Mouse (Mus musculus) Patski (cell line): ENCODE measurements at regions not wholly inside any gene's neighbourhood (a gene's known extent, or its start where the extent isn't known, plus 50 kb on each side); places are given as distances from the start of the nearest gene placed in this dataset.

Source experiments
- ATAC-seq: fragments of 100-300 bp; one replicate; pipeline ENCODE4 v1.8.0; 2021
- CTCF ChIA-PET: fragments of 350-600 bp; sonication (Branson Sonifier 250); formaldehyde crosslinking; loops from one replicate; lab custom pipeline; 2022; ENCODE audit warnings: inconsistent platforms; lab: Charles Lee
- POLR2A ChIA-PET: fragments of 350-600 bp; sonication (Branson Sonifier 250); formaldehyde crosslinking; loops from one replicate; lab custom pipeline; 2022; ENCODE audit warnings: antibody characterized with exemption, inconsistent platforms; lab: Charles Lee
- DNase-seq: peaks from one replicate; pipeline ENCODE4 v3.0.0-alpha.2; 2011; ENCODE audit warnings: low read depth, low spot score
- H3K27me3 ChIP-seq: fragments of 371-371 bp; one replicate; pipeline ENCODE4 v1.5.1; 2021
- CTCF ChIP-seq: fragments of 100-300 bp; IDR thresholded peaks from one replicate; pipeline ENCODE4 v1.5.1; 2021
- in situ Hi-C: fragments of 300-500 bp; cut with MboI; formaldehyde crosslinking; loops from 3 replicates; pipeline ENCODE4 v1.11.1; 2018; ENCODE audit warnings: low pct_unique_long_range_greater_than_20kb, mixed read lengths

DNA sequence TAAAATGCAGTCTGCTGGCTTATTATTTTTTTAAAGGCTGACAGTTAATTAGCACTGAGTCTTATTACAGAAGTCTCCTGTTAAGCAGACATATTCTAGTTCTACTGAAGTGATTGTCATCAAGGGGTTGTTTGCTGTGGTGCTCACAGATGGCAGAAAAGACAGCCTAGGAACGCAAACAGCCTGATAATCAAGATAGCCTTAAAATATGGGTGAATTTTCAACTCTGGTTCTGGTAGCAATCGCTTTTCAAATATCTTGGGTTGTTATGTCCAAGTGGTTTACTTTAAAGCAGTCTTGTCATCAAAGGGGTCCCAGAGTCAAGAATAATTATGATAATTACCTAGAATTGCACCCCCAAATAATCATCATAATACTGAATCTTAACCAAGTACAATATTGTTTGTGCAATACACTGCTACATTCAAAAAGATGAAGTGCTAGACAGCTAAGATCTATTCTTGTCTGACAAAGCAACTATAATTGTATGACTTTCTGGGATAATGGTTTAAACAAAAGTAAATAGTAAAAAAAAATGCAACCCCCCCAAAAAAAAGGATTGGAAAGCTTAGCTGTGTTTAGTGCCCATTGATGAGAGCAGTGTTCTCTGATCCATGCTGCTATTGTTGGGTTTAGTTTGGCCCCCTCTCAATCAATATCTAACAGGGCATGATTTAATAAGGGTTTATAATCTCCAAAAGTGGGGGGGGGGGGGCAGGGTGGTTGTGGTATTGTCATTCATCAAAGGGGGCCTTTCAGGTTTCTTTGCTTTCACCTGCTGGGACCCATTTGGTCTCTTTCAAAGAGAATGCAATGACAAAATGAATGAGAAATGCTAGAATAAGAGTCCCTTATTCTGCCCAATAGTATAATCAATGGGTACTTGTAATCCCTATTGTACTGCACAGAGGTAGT, 437.4 kb upstream of the Ccnh start:
- ATAC-seq (no peak), DNase-seq (no peak)
- no peak for TF ChIP-seq CTCF
- in situ Hi-C loops = no loop called here
- POLR2A ChIA-PET = no interaction called here
- peaks cover 65% of the 10 kb centered on the region for H3K27me3 ChIP-seq
- CTCF ChIA-PET = no interaction called here

DNA sequence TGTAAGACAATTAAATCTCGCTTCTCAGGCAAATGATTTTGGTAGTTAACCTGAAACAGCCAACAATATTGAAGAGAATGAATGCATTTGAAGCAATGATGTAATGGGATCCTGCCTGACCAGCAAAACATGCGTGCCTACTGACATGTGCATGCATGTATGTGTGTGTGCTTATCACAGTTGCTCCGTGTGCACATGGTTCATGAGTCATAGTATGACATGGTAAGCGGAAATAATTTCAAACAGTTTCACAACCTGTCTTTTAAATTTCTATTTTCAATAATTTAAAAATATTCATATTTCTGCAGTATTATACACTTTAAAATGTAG, 436.8 kb upstream of the Ccnh start:
- POLR2A ChIA-PET = no interaction called here

DNA sequence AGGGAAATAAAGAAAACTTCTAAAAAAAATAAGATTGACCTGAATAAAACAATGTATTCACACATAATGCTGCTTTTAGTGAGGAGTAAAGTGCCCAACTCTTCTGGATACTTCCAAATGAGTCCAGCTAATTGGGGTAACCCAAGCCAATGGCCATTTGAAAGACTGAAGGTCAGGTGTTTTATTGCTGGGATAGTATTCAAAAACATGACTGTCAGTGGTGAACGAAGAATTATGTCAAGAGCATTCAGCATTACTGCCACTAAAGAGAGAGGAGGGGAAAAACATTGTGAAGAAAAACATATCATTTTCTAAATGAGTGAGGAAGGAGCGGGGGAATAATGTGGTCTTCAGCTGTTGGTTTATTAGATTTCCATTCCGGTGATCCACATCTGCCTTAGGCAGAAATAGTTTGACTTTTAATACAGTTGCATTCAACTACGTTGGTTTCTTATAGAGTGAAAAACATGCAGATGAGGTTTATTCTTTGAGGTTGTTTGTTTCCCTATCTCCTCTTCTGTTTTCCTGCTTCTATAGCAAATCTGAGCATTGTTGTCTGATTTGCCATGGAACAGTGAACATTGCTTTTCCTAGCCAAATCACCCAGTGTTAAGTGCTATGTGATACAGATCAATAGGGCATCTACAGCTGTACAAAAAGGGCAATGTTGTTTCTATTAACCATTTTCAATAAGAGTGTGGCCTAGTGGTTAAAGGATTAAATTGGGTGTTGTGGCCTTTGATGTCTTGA, 435.3 kb upstream of the Ccnh start:
- CTCF ChIA-PET = no interaction called here
- TF ChIP-seq CTCF = no peak
- in situ Hi-C loops = no loop called here

More for the DNA sequence above, 436.8 kb upstream of the Ccnh start:
- TF ChIP-seq CTCF = no peak
- in situ Hi-C loops = no loop called here
- CTCF ChIA-PET = no interaction called here
- peaks cover 69% of the 10 kb centered on the region for H3K27me3 ChIP-seq
- ATAC-seq = no peak
- no peak for DNase-seq

DNA sequence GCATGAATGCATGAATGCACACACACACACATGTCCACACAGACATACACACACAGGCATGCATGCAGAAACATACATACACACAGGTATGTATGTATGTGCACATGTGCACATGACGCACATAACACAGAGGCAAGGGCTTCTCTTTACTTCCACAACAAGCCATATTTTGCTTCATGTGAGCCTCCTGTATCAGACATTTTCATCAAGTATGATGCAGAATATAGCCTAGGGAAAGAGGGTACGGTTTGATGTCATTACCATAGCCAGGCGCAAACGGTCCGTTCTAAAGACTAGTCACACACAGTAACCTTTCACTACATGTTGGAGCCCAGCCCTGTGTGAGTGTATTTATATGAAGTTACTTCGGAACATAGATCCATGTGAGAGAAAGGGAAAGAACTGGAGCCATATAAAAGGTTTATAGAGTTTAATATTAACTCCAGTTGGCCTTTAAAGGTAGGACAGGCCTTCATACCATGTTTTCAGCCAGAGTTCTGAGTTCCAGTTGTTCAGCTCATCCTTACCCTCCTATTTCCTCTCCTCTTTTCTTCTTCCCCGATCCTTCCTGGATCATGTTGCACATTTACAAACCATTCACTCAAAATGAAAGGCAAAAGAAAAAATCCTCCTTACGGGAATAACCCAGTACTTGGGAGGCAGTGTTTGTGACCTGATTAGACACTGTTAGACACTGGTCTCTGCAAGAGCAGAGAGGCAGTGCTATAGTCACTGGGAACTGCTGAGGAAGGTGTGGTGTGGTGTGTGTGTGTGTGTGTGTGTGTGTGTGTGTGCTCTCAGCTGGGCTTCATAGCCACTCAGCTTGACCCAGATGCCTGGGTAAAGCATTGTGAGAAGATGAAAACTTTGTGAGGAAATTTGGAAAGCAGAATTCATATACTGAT, 434.1 kb upstream of the Ccnh start:
- CTCF ChIA-PET = no interaction called here
- TF ChIP-seq CTCF = no peak
- H3K27me3 ChIP-seq = peaks cover 67% of the 10 kb centered on the region
- in situ Hi-C loops = loop anchor here (5.0 kb wide), 2 partner anchors 1038 to 1093 kb away; no protein-coding TSS in a partner anchor
- DNase-seq (no peak), ATAC-seq (no peak)
- POLR2A ChIA-PET = no interaction called here

More for the DNA sequence above, 435.3 kb upstream of the Ccnh start:
- peaks cover 69% of the 10 kb centered on the region for H3K27me3 ChIP-seq
- POLR2A ChIA-PET = no interaction called here
- DNase-seq = no peak
- ATAC-seq = no peak

DNA sequence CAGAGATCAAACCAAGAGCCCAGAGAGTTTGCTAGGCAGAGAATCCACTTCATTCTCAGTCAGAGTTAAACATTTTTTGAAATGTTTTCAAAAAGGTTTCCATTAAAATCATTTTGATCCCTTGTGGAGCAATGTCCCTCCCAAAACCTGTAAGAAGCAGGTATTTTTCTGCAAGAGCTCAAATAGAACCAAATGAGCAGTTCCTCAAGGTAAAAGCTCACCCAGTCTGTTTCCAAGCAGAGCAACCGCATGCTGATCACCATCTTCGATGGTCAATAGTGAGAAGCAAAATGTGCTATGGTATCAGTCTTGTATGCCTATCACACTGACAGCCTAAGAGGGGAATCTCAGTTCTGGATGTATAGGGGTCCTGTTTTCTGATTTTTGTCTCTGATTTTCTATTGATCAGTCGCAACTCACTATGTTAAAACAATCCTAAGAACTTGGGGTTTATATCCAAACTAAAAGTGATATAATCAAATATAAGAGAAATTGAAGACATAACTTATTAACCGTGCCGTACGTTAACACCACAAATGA, 432.3 kb upstream of the Ccnh start:
- POLR2A ChIA-PET = no interaction called here
- CTCF ChIA-PET = interaction anchor here (0.9 kb wide), 1 partner anchor 1097 kb away, joined by 3 read pairs; no protein-coding TSS in a partner anchor
- no peak for TF ChIP-seq CTCF
- H3K27me3 ChIP-seq = peaks cover 65% of the 10 kb centered on the region
- DNase-seq (no peak), ATAC-seq (no peak)
- in situ Hi-C loops = loop anchor here (5.0 kb wide), 2 partner anchors 1040 to 1095 kb away; no protein-coding TSS in a partner anchor

DNA sequence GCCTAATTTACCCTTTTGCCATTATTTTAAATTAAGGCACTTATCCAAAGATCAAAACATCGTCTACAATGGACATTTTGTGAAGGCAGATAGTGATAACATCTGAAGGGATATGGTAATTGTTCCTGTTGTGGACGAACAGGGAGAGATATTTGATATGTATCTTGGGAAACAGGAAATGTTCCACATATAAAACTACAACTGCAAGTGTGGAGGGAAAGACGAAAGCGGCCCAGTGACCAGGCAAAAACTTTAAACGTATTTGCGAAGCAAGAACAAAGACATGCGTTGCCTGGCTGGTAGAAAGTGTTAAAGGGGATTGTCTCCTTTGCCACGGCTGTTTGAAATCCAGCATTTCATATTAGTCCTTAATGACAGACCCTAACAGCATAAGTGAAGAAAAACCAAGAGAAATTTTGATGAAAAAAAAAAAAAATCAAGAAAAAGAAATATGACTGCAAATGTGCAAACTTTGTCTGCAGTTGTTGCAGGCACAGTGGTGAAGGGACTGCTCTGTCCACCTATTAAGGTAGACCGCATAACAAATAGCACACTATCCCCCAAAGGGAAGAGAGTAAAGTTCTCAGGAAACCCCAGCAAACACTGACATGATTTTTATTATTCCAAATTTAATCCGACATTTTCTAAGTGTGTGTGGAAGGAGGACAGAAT, 431.2 kb upstream of the Ccnh start:
- ChIA-PET CTCF (interaction anchor here (0.9 to 1.0 kb wide), 2 partner anchors 1043 to 1098 kb away, joined by 3 read pairs; no protein-coding TSS in a partner anchor), POLR2A (no interaction called here)
- DNase-seq (no peak), ATAC-seq (no peak)
- peaks cover 65% of the 10 kb centered on the region for H3K27me3 ChIP-seq
- in situ Hi-C loops = loop anchor here (5.0 kb wide), 2 partner anchors 1041 to 1096 kb away; no protein-coding TSS in a partner anchor
- TF ChIP-seq CTCF = no peak

DNA sequence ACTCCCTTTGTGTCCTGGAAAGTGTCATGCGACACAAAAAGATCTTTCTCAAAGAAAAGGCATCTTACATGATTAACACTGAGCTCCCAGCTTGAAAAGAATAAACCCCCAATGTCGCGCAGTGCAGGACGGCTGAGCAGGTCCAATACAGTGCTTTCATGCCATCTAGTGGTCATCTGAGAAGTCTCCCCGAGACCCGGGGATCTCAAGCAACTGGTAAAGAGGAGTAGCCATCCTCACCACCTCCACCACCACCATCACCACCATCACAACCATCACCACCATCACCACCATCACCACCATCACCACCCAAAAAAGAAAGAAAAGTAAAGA, 430.7 kb upstream of the Ccnh start:
- TF ChIP-seq CTCF = peak; percentile 82
- ATAC-seq = peak; percentile 95
- CTCF ChIA-PET = interaction anchor here (1.0 kb wide), 1 partner anchor 1043 kb away, joined by 3 read pairs; no protein-coding TSS in a partner anchor
- peaks cover 60% of the 10 kb centered on the region for H3K27me3 ChIP-seq
- POLR2A ChIA-PET = no interaction called here
- in situ Hi-C loops = loop anchor here (5.0 kb wide), 2 partner anchors 1041 to 1096 kb away; no protein-coding TSS in a partner anchor
- peak; percentile 2 for DNase-seq

DNA sequence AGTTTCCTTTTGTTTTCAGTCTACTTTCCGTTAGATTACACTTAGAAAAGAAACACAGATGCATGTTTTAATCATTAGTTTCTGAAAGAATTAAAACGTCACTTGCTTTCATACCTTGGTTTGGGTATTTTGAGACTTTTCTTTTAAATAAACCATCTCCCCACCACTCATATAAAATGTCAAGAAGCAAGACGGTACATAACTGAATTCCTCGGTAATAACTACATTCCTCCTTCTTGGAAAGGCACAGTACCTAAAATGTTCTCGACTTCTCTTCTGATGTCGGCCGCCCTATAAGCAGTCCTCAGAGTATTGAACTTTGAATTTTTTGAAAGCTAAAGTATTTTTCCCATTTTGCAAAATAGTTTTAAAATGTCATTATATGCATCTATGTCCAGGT, 430.1 kb upstream of the Ccnh start:
- DNase-seq (no peak), ATAC-seq (no peak)
- no peak for TF ChIP-seq CTCF
- in situ Hi-C loops = loop anchor here (5.0 kb wide), 2 partner anchors 1042 to 1097 kb away; no protein-coding TSS in a partner anchor
- ChIA-PET CTCF (interaction anchor here (1.0 kb wide), 1 partner anchor 1044 kb away, joined by 3 read pairs; no protein-coding TSS in a partner anchor), POLR2A (no interaction called here)
- peaks cover 56% of the 10 kb centered on the region for H3K27me3 ChIP-seq

DNA sequence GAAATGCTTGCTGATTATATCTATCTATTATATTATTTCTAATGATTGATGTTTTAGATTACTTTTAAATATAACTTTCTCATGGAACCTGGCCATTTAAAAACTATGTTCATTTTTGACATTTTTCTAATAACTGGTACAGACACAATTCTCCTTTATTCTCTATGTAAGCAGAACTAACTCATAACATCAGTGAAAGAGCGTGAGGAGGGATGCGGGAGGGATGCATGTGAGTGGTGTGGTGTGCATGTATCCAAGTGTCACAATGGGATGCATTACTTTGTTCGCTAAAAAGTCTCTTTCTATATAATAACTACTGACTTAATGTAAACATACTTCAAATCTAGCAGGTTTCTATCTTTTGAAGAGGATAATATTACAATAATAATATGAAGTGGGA, 428.7 kb upstream of the Ccnh start:
- ATAC-seq (no peak), DNase-seq (no peak)
- in situ Hi-C loops = no loop called here
- POLR2A ChIA-PET = no interaction called here
- peaks cover 49% of the 10 kb centered on the region for H3K27me3 ChIP-seq
- CTCF ChIA-PET = no interaction called here
- TF ChIP-seq CTCF = no peak
